20 mouse cellular contexts compared by ENCODE assay signal in the genomic region with DNA sequence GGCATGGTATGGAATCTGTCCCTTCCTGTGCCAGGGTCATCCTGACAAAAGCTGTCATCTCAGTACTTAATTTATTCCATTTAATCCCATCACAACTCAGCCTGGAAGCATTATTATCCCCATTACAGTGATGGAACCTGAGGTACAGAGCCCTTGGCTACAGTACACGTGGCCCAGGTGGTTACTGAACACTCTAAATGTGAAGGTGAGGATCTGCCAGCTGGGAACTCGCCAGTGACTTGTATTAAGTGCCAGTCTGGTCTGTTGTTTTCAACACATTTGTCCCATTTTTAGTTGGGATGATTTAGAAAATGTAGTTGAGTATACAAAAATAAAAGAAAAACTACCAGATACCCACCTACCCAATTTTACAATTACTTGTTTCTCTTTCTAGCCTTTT.
A peak's percentile ranks its signal among the peaks of the same experiment; 100 is the strongest.
DNase-seq lines count a peak whose midpoint lies in the region; ATAC-seq and TF ChIP-seq lines count a peak whose summit lies in the region.
"Had no signal": no experiment of that assay in that cellular context is flagged by ENCODE, and none has a peak within 500 bp of the region (broad histone marks: within the 10 kb centered on the region; RNA-seq: fewer than 3 reads in every experiment).

No protein-coding gene starts in this region.

- no peaks in the 10 kb centered on the region for H3K9me3 ChIP-seq in hindbrain, embryonic 16.5 days (ENCODE audit: control insufficient read depth, low read length)
- H3K9me3 ChIP-seq in hindbrain, embryonic 13.5 days, result no peaks in the 10 kb centered on the region
- H3K9me3 ChIP-seq in midbrain, postnatal 0 days (ENCODE audit: low read length), result no peaks in the 10 kb centered on the region
- no peaks in the 10 kb centered on the region for H3K9me3 ChIP-seq in midbrain, embryonic 15.5 days
- H3K9me3 ChIP-seq: embryonic facial prominence, embryonic 13.5 days; forebrain, embryonic 15.5 days; hindbrain, embryonic 10.5 days; kidney, embryonic 15.5 days; limb, embryonic 15.5 days; stomach, embryonic 15.5 days had no signal

- no peaks in the 10 kb centered on the region for H3K36me3 ChIP-seq in hindbrain, embryonic 16.5 days (ENCODE audit: control insufficient read depth, insufficient read depth, low read length)
- H3K36me3 ChIP-seq in hindbrain, embryonic 13.5 days, result no peaks in the 10 kb centered on the region
- H3K36me3 ChIP-seq in midbrain, postnatal 0 days (ENCODE audit: insufficient read depth, low read length), result no peaks in the 10 kb centered on the region
- no peaks in the 10 kb centered on the region for H3K36me3 ChIP-seq in midbrain, embryonic 15.5 days (replicated peaks)
- no peaks in the 10 kb centered on the region for H3K36me3 ChIP-seq in heart, adult 2 months (ENCODE audit: control insufficient read depth, insufficient read depth, low read length)
- H3K36me3 ChIP-seq: embryonic facial prominence, embryonic 13.5 days; forebrain, embryonic 15.5 days; hindbrain, embryonic 10.5 days; kidney, embryonic 15.5 days; limb, embryonic 15.5 days; stomach, embryonic 15.5 days had no signal

- H3K9ac ChIP-seq in hindbrain, embryonic 16.5 days (ENCODE audit: low read depth, low read length), result no peak overlapping the region
- no peak overlapping the region for H3K9ac ChIP-seq in hindbrain, embryonic 13.5 days
- H3K9ac ChIP-seq in midbrain, postnatal 0 days (replicated peaks; ENCODE audit: low read length, poor library complexity, severe bottlenecking), result no peak overlapping the region
- no peak overlapping the region for H3K9ac ChIP-seq in midbrain, embryonic 15.5 days
- H3K9ac ChIP-seq in heart, adult 2 months (ENCODE audit: low read depth, low read length), result no peak overlapping the region
- H3K9ac ChIP-seq: embryonic facial prominence, embryonic 13.5 days; forebrain, embryonic 15.5 days; kidney, embryonic 15.5 days; limb, embryonic 15.5 days; liver, postnatal 0 days; stomach, embryonic 15.5 days had no signal

- intact Hi-C loops in heart, adult 2 months (cut with DNase I), result no loop called here

- peak; percentile 23 for DNase-seq in midbrain, postnatal 0 days (ENCODE audit: low spot score)
- peak; percentile 88 to 90 for DNase-seq in cerebellum, postnatal 10 days
- no peak for DNase-seq in heart, adult 2 months
- DNase-seq in thymus, postnatal 4 days, result no peak
- DNase-seq: adrenal gland, adult 2 months; gastrocnemius, postnatal 25 days; layer of hippocampus, postnatal 36 days; liver, postnatal 0 days; lung, postnatal 14 days; right cerebral cortex, postnatal 25 days; thymus, adult 18-20 months had no signal

- no peak overlapping the region for H3K4me2 ChIP-seq in hindbrain, embryonic 16.5 days (ENCODE audit: low read length)
- no peak overlapping the region for H3K4me2 ChIP-seq in hindbrain, embryonic 13.5 days
- no peak overlapping the region for H3K4me2 ChIP-seq in midbrain, postnatal 0 days (ENCODE audit: low read depth, low read length, poor library complexity, severe bottlenecking)
- no peak overlapping the region for H3K4me2 ChIP-seq in midbrain, embryonic 15.5 days
- H3K4me2 ChIP-seq: embryonic facial prominence, embryonic 13.5 days; forebrain, embryonic 15.5 days; kidney, embryonic 15.5 days; limb, embryonic 15.5 days; stomach, embryonic 15.5 days had no signal

- no peaks in the 10 kb centered on the region for H3K4me1 ChIP-seq in hindbrain, embryonic 16.5 days (ENCODE audit: control insufficient read depth, insufficient read depth, low read depth, low read length)
- H3K4me1 ChIP-seq in hindbrain, embryonic 13.5 days (replicated peaks), result no peaks in the 10 kb centered on the region
- H3K4me1 ChIP-seq in midbrain, postnatal 0 days (ENCODE audit: insufficient read depth, low read length), result no peaks in the 10 kb centered on the region
- H3K4me1 ChIP-seq in midbrain, embryonic 15.5 days, result no peaks in the 10 kb centered on the region
- no peaks in the 10 kb centered on the region for H3K4me1 ChIP-seq in heart, adult 2 months (ENCODE audit: control insufficient read depth, insufficient read depth, low read length)
- H3K4me1 ChIP-seq: embryonic facial prominence, embryonic 13.5 days; forebrain, embryonic 15.5 days; hindbrain, embryonic 10.5 days; kidney, embryonic 15.5 days; limb, embryonic 15.5 days; stomach, embryonic 15.5 days had no signal

- WGBS in hindbrain, embryonic 16.5 days, result 72% methylated on average over 2 of the region's 2 CpGs
- 77% methylated on average over 2 of the region's 2 CpGs for WGBS in hindbrain, embryonic 13.5 days
- WGBS in midbrain, postnatal 0 days, result 73% methylated on average over 2 of the region's 2 CpGs
- WGBS in midbrain, embryonic 15.5 days, result 67% methylated on average over 2 of the region's 2 CpGs
- 54% methylated on average over 2 of the region's 2 CpGs for WGBS in heart, adult 2 months

- H3K4me3 ChIP-seq in hindbrain, embryonic 16.5 days (ENCODE audit: low read length), result no peak overlapping the region
- H3K4me3 ChIP-seq in hindbrain, embryonic 13.5 days, result no peak overlapping the region
- no peak overlapping the region for H3K4me3 ChIP-seq in midbrain, postnatal 0 days (ENCODE audit: low read depth, low read length)
- H3K4me3 ChIP-seq in midbrain, embryonic 15.5 days, result no peak overlapping the region
- no peak overlapping the region for H3K4me3 ChIP-seq in heart, adult 2 months
- H3K4me3 ChIP-seq: embryonic facial prominence, embryonic 13.5 days; forebrain, embryonic 15.5 days; hindbrain, embryonic 10.5 days; kidney, embryonic 15.5 days; limb, embryonic 15.5 days; stomach, embryonic 15.5 days had no signal

- 0 out of 2 replicates have a peak, but pooled peaks have one; percentile 48 for ATAC-seq in hindbrain, embryonic 16.5 days
- ATAC-seq in hindbrain, embryonic 13.5 days (ENCODE audit: low FRiP score), result no peak
- ATAC-seq in midbrain, postnatal 0 days (ENCODE audit: low FRiP score), result no peak
- ATAC-seq in midbrain, embryonic 15.5 days (replicated peaks), result no peak
- ATAC-seq: forebrain, embryonic 15.5 days; liver, postnatal 0 days had no signal

- no peak for TF ChIP-seq EP300 in heart, adult 2 months (IDR thresholded peaks at IDR 0.05; ENCODE audit: insufficient read depth, low read depth, low read length)

- no peak for TF ChIP-seq CTCF in midbrain, postnatal 0 days (IDR thresholded peaks at IDR 0.05)
- no peak for TF ChIP-seq CTCF in heart, adult 2 months (IDR thresholded peaks at IDR 0.05)

- peaks cover 1% of the 10 kb centered on the region; the same call in 1 of the 2 replicates for H3K79me2 ChIP-seq in heart, adult 2 months (replicated peaks; ENCODE audit: control insufficient read depth, insufficient read depth, low read length)

- no peak for TF ChIP-seq POLR2A in heart, adult 2 months (IDR thresholded peaks at IDR 0.05; ENCODE audit: insufficient read depth, low read depth, low read length)

- no peaks in the 10 kb centered on the region for H3K27me3 ChIP-seq in hindbrain, embryonic 16.5 days (replicated peaks; ENCODE audit: control insufficient read depth, insufficient read depth, low read length)
- no peaks in the 10 kb centered on the region for H3K27me3 ChIP-seq in hindbrain, embryonic 13.5 days
- no peaks in the 10 kb centered on the region for H3K27me3 ChIP-seq in midbrain, postnatal 0 days (ENCODE audit: insufficient read depth, low read length)
- H3K27me3 ChIP-seq in midbrain, embryonic 15.5 days (replicated peaks), result no peaks in the 10 kb centered on the region
- no peaks in the 10 kb centered on the region for H3K27me3 ChIP-seq in heart, adult 2 months (ENCODE audit: control insufficient read depth, insufficient read depth, low read length)
- H3K27me3 ChIP-seq: embryonic facial prominence, embryonic 13.5 days; forebrain, embryonic 15.5 days; kidney, embryonic 15.5 days; limb, embryonic 15.5 days; stomach, embryonic 15.5 days had no signal

- no peak overlapping the region for H3K27ac ChIP-seq in hindbrain, embryonic 16.5 days (ENCODE audit: low read depth, low read length)
- H3K27ac ChIP-seq in hindbrain, embryonic 13.5 days, result no peak overlapping the region
- H3K27ac ChIP-seq in midbrain, postnatal 0 days (ENCODE audit: low read depth, low read length), result no peak overlapping the region
- no peak overlapping the region for H3K27ac ChIP-seq in midbrain, embryonic 15.5 days
- no peak overlapping the region for H3K27ac ChIP-seq in heart, adult 2 months
- H3K27ac ChIP-seq: embryonic facial prominence, embryonic 13.5 days; forebrain, embryonic 15.5 days; hindbrain, embryonic 10.5 days; kidney, embryonic 15.5 days; limb, embryonic 15.5 days; stomach, embryonic 15.5 days had no signal

Comparison
In these comparisons a context has a peak if more than half of its experiments do, and no peak if none do; other contexts are left out.
1. DNase-seq: peak in midbrain, postnatal 0 days (single experiment) and cerebellum, postnatal 10 days (2 of 2); none in heart, adult 2 months (0 of 2) and thymus, postnatal 4 days (single experiment).